Mouse (Mus musculus): ENCODE results near the gene Pla2g4e. TPM values are rescaled to one million over a fixed set of nuclear protein-coding genes. Genes with fewer than 3 reads are reported as not detected.

Pla2g4e gene
- polyA plus RNA-seq, 1 experiment from 2014 or later: 0.54 TPM

GRCm38 (mm10) chr2:120214600-120214999, 30.5 kb downstream of the Pla2g4e start:
- Histone ChIP-seq H3K27ac (no peak overlapping the region), H3K27me3 (ENCODE audit: insufficient read depth, poor library complexity, severe bottlenecking) (no peaks in the 10 kb centered on the region), H3K4me1 (no peaks in the 10 kb centered on the region), H3K4me3 (no peak overlapping the region), H3K9me3 (no peaks in the 10 kb centered on the region), H3K36me3 (0 out of 2 replicates have a peak, but pooled peaks cover 5% of the 10 kb centered on the region)
- peak; percentile 54 for DNase-seq (ENCODE audit: low spot score)
- WGBS: 89% methylated on average over 5 of the region's 5 CpGs

GRCm38 (mm10) chr2:120211448-120211847, 33.7 kb downstream of the Pla2g4e start:
- Histone ChIP-seq H3K4me1 (no peaks in the 10 kb centered on the region), H3K9me3 (no peaks in the 10 kb centered on the region), H3K27ac (no peak overlapping the region), H3K27me3 (ENCODE audit: insufficient read depth, poor library complexity, severe bottlenecking) (no peaks in the 10 kb centered on the region), H3K36me3 (no peaks in the 10 kb centered on the region), H3K4me3 (no peak overlapping the region)
- no peak for DNase-seq (ENCODE audit: low spot score)
- WGBS: 70% methylated on average over 2 of the region's 2 CpGs

- no peak for DNase-seq (ENCODE audit: low spot score)
- Histone ChIP-seq H3K27me3 (ENCODE audit: insufficient read depth, poor library complexity, severe bottlenecking) (no peaks in the 10 kb centered on the region), H3K9me3 (no peaks in the 10 kb centered on the region), H3K36me3 (no peaks in the 10 kb centered on the region), H3K4me3 (no peak overlapping the region), H3K27ac (no peak overlapping the region), H3K4me1 (peaks cover 5% of the 10 kb centered on the region; the same call in 1 of the 2 replicates)
- WGBS: 35% methylated on average over 7 of the region's 7 CpGs
Measured at GRCm38 (mm10) chr2:120207926-120208325, 37.2 kb downstream of the Pla2g4e start.

- Histone ChIP-seq H3K9me3 (no peaks in the 10 kb centered on the region), H3K27ac (no peak overlapping the region), H3K27me3 (ENCODE audit: insufficient read depth, poor library complexity, severe bottlenecking) (no peaks in the 10 kb centered on the region), H3K4me3 (no peak overlapping the region), H3K36me3 (no peaks in the 10 kb centered on the region), H3K4me1 (peaks cover 5% of the 10 kb centered on the region; the same call in 1 of the 2 replicates)
- WGBS: 72% methylated on average over 6 of the region's 6 CpGs
- DNase-seq (ENCODE audit: low spot score): no peak
Measured at GRCm38 (mm10) chr2:120207028-120207427, 38.1 kb downstream of the Pla2g4e start.

GRCm38 (mm10) chr2:120203742-120204141, 41.4 kb downstream of the Pla2g4e start:
- no peak for DNase-seq (ENCODE audit: low spot score)
- no peak overlapping the region for H3K27ac ChIP-seq
- no peaks in the 10 kb centered on the region for H3K27me3 ChIP-seq (ENCODE audit: insufficient read depth, poor library complexity, severe bottlenecking)
- H3K4me3 ChIP-seq: no peak overlapping the region
- H3K4me1 ChIP-seq: peaks cover 5% of the 10 kb centered on the region; the same call in 1 of the 2 replicates
- no peaks in the 10 kb centered on the region for H3K36me3 ChIP-seq
- WGBS: 61% methylated on average over 3 of the region's 3 CpGs
- no peaks in the 10 kb centered on the region for H3K9me3 ChIP-seq

- H3K4me3 ChIP-seq: no peak overlapping the region
- H3K27ac ChIP-seq: no peak overlapping the region
- 75% methylated on average over 7 of the region's 7 CpGs for WGBS
- peaks cover 8% of the 10 kb centered on the region; the same call in 1 of the 2 replicates for H3K4me1 ChIP-seq
- DNase-seq (ENCODE audit: low spot score): no peak
- no peaks in the 10 kb centered on the region for H3K27me3 ChIP-seq (ENCODE audit: insufficient read depth, poor library complexity, severe bottlenecking)
- H3K9me3 ChIP-seq: no peaks in the 10 kb centered on the region
- H3K36me3 ChIP-seq: no peaks in the 10 kb centered on the region
Measured at GRCm38 (mm10) chr2:120200077-120200476, 45.1 kb downstream of the Pla2g4e start.

- DNase-seq (ENCODE audit: low spot score): no peak
- Histone ChIP-seq H3K4me1 (peaks cover 6% of the 10 kb centered on the region; the same call in 1 of the 2 replicates), H3K9me3 (no peaks in the 10 kb centered on the region), H3K36me3 (no peaks in the 10 kb centered on the region), H3K27ac (no peak overlapping the region), H3K27me3 (ENCODE audit: insufficient read depth, poor library complexity, severe bottlenecking) (peaks cover 2% of the 10 kb centered on the region; the same call in 1 of the 2 replicates), H3K4me3 (no peak overlapping the region)
- WGBS: 80% methylated on average over 4 of the region's 4 CpGs
Measured at GRCm38 (mm10) chr2:120188174-120188573, 57.0 kb downstream of the Pla2g4e start.

GRCm38 (mm10) chr2:120187583-120187982, 57.6 kb downstream of the Pla2g4e start:
- Histone ChIP-seq H3K27me3 (ENCODE audit: insufficient read depth, poor library complexity, severe bottlenecking) (peaks cover 4% of the 10 kb centered on the region; the same call in 1 of the 2 replicates), H3K36me3 (no peaks in the 10 kb centered on the region), H3K4me1 (peaks cover 6% of the 10 kb centered on the region; the same call in 1 of the 2 replicates), H3K9me3 (no peaks in the 10 kb centered on the region), H3K4me3 (no peak overlapping the region), H3K27ac (no peak overlapping the region)
- DNase-seq (ENCODE audit: low spot score): no peak
- WGBS: 89% methylated on average over 1 of the region's 1 CpGs

GRCm38 (mm10) chr2:120185527-120186276, 59.4 kb downstream of the Pla2g4e start:
- no peak for DNase-seq (ENCODE audit: low spot score)
- 58% methylated on average over 6 of the region's 6 CpGs for WGBS
- no peaks in the 10 kb centered on the region for H3K36me3 ChIP-seq
- H3K4me1 ChIP-seq: peaks cover 6% of the 10 kb centered on the region; the same call in 1 of the 2 replicates
- H3K4me3 ChIP-seq: no peak overlapping the region
- peaks cover 4% of the 10 kb centered on the region; the same call in 1 of the 2 replicates for H3K27me3 ChIP-seq (ENCODE audit: insufficient read depth, poor library complexity, severe bottlenecking)
- H3K27ac ChIP-seq: no peak overlapping the region
- H3K9me3 ChIP-seq: no peaks in the 10 kb centered on the region

GRCm38 (mm10) chr2:120178936-120179335, 66.2 kb downstream of the Pla2g4e start:
- peaks cover 4% of the 10 kb centered on the region; the same call in 1 of the 2 replicates for H3K27me3 ChIP-seq (ENCODE audit: insufficient read depth, poor library complexity, severe bottlenecking)
- H3K27ac ChIP-seq: no peak overlapping the region
- H3K36me3 ChIP-seq: no peaks in the 10 kb centered on the region
- H3K9me3 ChIP-seq: no peaks in the 10 kb centered on the region
- no peak for DNase-seq (ENCODE audit: low spot score)
- H3K4me1 ChIP-seq: no peaks in the 10 kb centered on the region
- H3K4me3 ChIP-seq: no peak overlapping the region

GRCm38 (mm10) chr2:120173718-120174117, 71.4 kb downstream of the Pla2g4e start:
- H3K27me3 ChIP-seq (ENCODE audit: insufficient read depth, poor library complexity, severe bottlenecking): peaks cover 13% of the 10 kb centered on the region; the same call in 1 of the 2 replicates
- DNase-seq (ENCODE audit: low spot score): no peak
- no peak overlapping the region for H3K27ac ChIP-seq
- no peaks in the 10 kb centered on the region for H3K9me3 ChIP-seq
- no peak overlapping the region for H3K4me3 ChIP-seq
- H3K36me3 ChIP-seq: no peaks in the 10 kb centered on the region
- WGBS: 18% methylated on average over 10 of the region's 10 CpGs
- H3K4me1 ChIP-seq: no peaks in the 10 kb centered on the region

- DNase-seq (ENCODE audit: low spot score): no peak
- H3K27ac ChIP-seq: no peak overlapping the region
- no peak overlapping the region for H3K4me3 ChIP-seq
- peaks cover 13% of the 10 kb centered on the region; the same call in 1 of the 2 replicates for H3K27me3 ChIP-seq (ENCODE audit: insufficient read depth, poor library complexity, severe bottlenecking)
- no peaks in the 10 kb centered on the region for H3K9me3 ChIP-seq
- 73% methylated on average over 7 of the region's 7 CpGs for WGBS
- no peaks in the 10 kb centered on the region for H3K36me3 ChIP-seq
- H3K4me1 ChIP-seq: 0 out of 2 replicates have a peak, but pooled peaks cover 5% of the 10 kb centered on the region
Measured at GRCm38 (mm10) chr2:120171362-120171761, 73.8 kb downstream of the Pla2g4e start.

- H3K27ac ChIP-seq: no peak overlapping the region
- no peak overlapping the region for H3K4me3 ChIP-seq
- 0 out of 2 replicates have a peak, but pooled peaks cover 5% of the 10 kb centered on the region for H3K4me1 ChIP-seq
- peaks cover 13% of the 10 kb centered on the region; the same call in 1 of the 2 replicates for H3K27me3 ChIP-seq (ENCODE audit: insufficient read depth, poor library complexity, severe bottlenecking)
- 42% methylated on average over 1 of the region's 1 CpGs for WGBS
- no peaks in the 10 kb centered on the region for H3K9me3 ChIP-seq
- DNase-seq (ENCODE audit: low spot score): no peak
- no peaks in the 10 kb centered on the region for H3K36me3 ChIP-seq
Measured at GRCm38 (mm10) chr2:120170726-120171125, 74.4 kb downstream of the Pla2g4e start.
